Mouse (Mus musculus) kidney, postnatal 36 days (tissue): ENCODE data around the gene Tut7.
A peak's percentile ranks its signal among the peaks of the same experiment; 100 is the strongest.
"Not testable (repeated sequence)": the region's sequence is repeated elsewhere in the genome, so short reads cannot be mapped to it uniquely, and the experiment has no call there.

Source experiments
- DNase-seq, 2 experiments: peaks; one replicate each; pipeline ENCODE4 v3.0.0; 2021 to 2022; ENCODE audit warnings: mixed read lengths in 2 of 2

The Tut7 gene

DNA sequence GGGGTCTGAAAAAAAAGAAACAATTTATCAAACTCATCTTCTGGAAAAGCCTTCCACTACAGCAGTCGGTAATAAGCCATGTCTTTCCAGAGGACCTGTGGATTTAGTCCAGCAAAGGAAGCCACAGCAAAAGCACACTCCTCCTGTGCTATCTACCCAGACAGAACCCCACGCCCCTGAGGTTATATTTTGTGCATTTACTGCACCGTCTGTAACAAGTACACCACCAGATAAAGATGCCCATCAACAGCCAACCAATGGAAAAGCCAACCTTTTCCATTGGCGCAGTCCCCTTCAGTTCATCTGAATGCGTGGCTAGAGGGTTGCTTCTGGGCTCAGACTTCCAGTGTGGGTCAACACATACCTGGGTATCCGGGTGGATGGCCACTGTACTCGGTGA is 60.2 kb downstream of the Tut7 start:
- DNase-seq: no peak

- no peak for DNase-seq
These were observed 66.0 kb downstream of the Tut7 start for GRCm38 (mm10) chr13:59756906-59757305.

- DNase-seq: no peak
These were observed 72.6 kb downstream of the Tut7 start for GRCm38 (mm10) chr13:59750310-59750709.

DNA sequence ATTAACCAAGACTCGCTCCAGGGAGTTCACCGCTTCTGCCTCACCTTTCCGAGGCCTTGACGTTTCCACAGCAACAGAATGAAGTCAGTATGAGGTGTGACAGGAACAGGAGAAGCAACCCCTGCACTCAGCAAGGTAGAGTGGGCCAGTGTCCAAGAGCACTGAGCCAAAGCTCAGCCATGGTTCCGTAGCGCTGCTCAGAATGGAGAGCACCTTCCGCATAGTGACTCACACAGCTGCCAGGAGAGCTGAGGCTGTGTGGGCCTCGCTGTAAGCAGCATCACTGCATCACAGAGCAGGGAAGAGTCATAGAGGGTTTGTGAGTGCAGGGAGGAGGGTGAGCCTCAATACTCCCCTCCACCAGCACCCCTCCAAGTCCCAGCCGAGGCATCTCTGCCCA is 76.2 kb downstream of the Tut7 start, which contains the start of gene 1700014D04Rik:
TSS of gene 1700014D04Rik (minus strand) at position 42 of the 400 bp plus-strand sequence.
- peak; percentile 50 to 62 for DNase-seq

DNA sequence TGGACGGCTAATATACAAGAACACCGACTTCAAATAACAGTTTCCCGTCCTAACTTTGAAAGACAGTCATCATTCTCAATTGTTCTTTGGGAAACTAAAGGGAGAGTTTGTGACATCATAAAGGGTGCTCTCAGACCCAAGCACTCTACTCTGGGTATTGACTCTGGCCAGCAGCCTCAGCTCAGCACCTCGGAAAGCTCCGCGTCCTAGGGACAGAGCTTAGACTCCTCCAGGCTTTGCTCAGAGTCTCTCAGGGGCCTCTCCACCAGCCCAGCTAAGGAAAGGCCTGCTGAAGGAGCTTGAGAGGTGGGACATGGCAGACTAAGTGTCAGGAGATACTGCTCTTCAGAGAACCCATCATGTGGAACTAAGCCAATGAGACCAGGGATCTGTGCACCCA is 76.8 kb downstream of the Tut7 start:
- no peak for DNase-seq

GRCm38 (mm10) chr13:59745462-59745861 is 77.5 kb downstream of the Tut7 start:
- DNase-seq: no peak

- peak; percentile 5 to 52 for DNase-seq
These were observed 81.2 kb downstream of the Tut7 start for GRCm38 (mm10) chr13:59741697-59742096.

GRCm38 (mm10) chr13:59741096-59741495 is 81.9 kb downstream of the Tut7 start:
- peak; percentile 20 to 34 for DNase-seq

- DNase-seq: no peak
These were observed 83.5 kb downstream of the Tut7 start for GRCm38 (mm10) chr13:59739397-59739796.

DNA sequence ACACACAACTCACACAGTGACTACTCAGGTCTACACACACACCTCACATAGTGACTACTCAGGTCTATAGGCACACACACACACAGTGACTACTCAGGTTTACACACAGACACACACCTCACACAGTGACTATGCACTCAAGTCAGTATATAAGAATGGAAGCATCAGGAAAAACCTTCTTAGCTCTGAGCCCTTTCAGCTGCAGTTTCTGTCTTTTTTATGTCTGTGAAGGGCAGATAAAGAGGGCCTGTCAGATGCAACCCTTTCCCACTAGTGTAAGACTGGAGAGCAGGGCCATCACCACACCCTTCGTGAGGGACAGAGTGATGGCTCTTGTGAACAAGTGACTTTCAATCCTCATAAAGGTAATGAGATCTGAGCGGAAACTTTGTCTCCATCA is 84.5 kb downstream of the Tut7 start:
- DNase-seq: no peak

DNA sequence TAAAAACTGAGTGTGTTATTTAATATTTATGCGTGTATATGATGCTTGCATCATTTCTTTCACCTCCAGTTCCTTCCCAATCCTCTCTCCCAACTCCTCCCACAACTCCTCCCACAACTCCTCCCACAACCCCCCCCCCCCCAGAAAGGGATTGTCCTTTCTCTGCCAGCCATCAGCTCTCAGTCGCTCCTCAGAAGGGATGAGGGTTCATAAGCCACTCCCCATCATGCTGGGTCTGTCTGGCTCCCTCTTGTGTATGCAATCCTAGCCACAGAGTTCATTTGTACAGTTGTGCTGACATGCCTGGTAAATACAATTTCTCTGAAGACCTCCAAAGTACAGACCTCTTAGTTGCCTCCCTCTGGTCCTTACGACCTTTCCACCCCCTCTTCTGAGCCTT is 87.8 kb downstream of the Tut7 start:
- no peak for DNase-seq

GRCm38 (mm10) chr13:59734347-59734746 is 88.6 kb downstream of the Tut7 start:
- DNase-seq: not testable (repeated sequence)

- no peak for DNase-seq
These were observed 89.0 kb downstream of the Tut7 start for GRCm38 (mm10) chr13:59733936-59734335.

DNA sequence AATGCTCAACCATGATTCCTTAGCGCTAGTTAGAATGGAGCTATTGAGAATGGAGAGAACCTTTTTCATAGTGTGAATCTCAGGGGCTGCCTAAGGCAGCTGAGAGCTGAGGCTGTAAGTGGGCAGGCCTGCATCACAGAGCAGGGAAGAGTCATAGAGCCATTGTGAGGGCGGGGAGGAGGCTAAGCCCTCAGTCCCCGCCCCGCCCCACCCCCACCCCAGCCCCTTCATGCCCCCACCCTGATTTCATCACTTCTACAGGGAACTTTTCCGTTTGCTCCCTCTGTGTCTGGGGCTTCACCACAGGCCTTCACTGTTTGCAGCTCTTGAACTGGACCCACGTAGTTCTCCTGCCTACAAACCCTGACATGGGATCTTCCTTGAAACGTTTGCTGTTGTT is 91.3 kb downstream of the Tut7 start, which contains the start of gene Spata31d1d:
TSS of gene Spata31d1d (minus strand) at position 101 of the 400 bp plus-strand sequence.
- DNase-seq: no peak

GRCm38 (mm10) chr13:59728378-59729093 is 94.4 kb downstream of the Tut7 start:
- peak; percentile 78 to 87 for DNase-seq

DNA sequence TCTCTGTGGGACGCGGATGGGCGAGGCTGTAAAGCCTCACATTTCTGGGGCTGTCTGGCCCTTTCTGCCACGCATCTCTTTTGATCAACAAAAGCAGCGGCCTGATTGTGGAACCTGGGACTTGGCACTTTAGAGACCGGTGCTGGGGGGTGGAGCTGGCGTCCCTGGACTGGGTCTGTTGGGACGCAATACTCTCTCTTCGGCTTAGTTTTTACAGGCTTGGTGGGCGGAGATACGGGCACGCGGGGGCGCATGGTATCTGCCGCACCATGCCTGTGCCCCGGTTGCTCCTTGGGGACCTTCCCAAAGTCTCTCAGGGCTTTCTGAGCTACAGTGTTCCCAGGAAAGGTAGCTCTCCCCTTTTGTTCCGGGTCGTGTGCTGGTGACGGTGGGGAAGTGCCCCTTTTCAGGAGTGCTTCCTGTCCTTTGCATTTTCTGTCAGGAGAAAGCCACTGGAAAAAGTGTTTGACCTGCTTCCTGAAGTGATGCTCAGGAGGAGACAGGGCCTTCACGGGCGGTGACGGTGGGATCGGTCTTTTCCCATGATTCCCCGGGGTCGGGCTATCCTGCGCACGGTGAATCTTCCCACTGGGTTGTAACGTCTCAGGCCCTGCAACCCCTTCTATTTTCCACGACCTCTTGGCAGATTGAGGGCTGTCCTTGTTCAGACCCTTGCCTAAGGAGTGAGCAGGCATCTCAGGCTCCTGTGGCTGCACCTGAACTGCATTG is 96.6 kb downstream of the Tut7 start:
- DNase-seq: no peak

GRCm38 (mm10) chr13:59722089-59722488 is 100.9 kb downstream of the Tut7 start:
- not testable (repeated sequence) for DNase-seq
